Mouse (Mus musculus) spleen, adult 12 weeks (tissue): ENCODE measurements around the gene Dhdh.
A peak's percentile ranks its signal among the peaks of the same experiment; 100 is the strongest.
"Not testable (repeated sequence)": the region's sequence is repeated elsewhere in the genome, so short reads cannot be mapped to it uniquely, and the experiment has no call there.

Source experiments
- DNase-seq: peaks from one replicate; pipeline ENCODE4 v3.0.0; 2022; ENCODE audit warnings: low spot score

The Dhdh gene

DNA sequence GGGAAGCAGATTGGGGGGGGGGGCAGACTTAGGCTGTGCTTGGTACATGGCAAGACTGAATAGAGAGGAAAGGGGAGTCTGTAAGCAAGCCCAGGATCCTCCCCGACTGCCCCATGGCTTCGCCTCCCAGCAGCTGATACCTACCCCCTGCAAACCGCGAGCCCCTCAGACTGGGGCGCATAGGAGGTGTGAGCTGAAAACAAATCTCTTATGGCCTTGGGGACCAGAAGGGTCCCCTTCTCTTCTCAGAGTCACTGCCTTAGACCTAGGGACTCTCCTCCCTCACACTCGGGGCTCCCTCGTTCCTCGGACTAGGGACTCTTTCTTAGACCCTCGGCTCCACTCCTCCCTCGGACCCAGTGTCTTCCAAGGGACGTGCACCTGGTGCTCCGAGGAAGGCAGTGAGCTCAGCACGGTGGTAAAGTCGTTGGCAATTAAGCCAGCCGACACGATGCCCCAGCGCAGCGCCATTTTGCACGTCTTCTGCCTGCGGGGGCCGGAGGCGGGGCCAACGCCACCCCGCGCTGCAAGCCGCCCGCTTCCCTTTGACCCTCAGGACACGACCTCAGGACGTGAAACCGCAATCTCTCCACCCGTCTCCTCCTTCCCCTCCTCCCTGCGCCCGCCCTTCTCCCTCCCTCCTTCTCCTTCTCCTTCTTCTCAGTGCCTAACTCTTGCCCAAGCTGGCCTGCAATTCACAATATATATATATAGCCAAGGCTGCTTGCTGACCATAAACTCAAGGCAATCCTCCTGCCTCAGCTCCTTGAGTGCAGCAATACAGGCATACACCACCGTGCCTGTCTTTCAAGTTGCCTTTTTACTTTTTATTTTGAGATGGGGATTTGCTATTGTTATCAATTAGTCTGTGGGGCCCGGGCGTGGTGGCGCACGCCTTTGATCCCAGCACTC, at the start of gene Dhdh:
Dhdh (minus strand) TSS at position 513 of the 912 bp plus-strand sequence.
- no peak for DNase-seq

GRCm38 (mm10) chr7:45537602-45538001, 49.0 kb upstream of the Dhdh start:
- DNase-seq, result no peak

DNA sequence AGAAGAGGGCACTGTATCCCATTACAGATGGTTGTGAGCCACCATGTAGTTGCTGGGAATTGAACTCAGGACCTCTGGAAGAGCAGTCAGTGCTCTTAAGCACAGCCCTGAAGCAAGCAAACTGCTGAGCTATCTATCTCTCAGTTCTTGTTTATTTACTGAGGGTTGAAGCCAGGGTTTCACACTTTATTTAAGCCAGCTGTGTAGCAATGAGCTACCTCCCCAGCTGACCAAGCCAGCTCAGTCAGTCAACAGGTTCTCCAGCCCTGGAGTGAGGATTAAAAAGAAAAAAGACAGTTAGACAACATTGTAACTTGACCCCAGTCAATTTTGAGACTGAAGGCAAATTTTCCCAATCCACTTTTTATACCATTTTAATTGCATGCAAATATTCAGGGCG, 47.1 kb upstream of the Dhdh start:
- DNase-seq, result no peak

GRCm38 (mm10) chr7:45530643-45531042, 42.0 kb upstream of the Dhdh start:
- no peak for DNase-seq

GRCm38 (mm10) chr7:45529461-45529860, 40.9 kb upstream of the Dhdh start:
- no peak for DNase-seq

DNA sequence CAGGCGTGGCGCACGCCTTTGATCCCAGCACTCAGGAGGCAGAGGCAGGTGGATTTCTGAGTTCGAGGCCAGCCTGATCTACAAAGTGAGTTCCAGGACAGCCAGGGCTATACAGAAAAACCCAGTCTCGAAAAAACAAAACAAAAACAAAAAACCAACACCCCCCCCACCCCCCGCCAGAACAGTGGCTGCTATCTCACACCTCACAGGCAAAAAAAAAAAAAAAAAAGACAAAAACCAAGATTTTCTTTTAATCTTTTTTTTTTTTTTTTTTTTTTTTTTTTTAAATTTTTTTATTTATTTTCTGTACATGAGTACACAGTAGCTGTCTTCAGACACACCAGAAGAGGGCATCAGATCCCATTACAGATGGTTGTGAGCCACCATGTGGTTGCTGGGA, 38.6 kb upstream of the Dhdh start:
- not testable (repeated sequence) for DNase-seq

GRCm38 (mm10) chr7:45526474-45527120, 38.0 kb upstream of the Dhdh start:
- peak; percentile 43 for DNase-seq

DNA sequence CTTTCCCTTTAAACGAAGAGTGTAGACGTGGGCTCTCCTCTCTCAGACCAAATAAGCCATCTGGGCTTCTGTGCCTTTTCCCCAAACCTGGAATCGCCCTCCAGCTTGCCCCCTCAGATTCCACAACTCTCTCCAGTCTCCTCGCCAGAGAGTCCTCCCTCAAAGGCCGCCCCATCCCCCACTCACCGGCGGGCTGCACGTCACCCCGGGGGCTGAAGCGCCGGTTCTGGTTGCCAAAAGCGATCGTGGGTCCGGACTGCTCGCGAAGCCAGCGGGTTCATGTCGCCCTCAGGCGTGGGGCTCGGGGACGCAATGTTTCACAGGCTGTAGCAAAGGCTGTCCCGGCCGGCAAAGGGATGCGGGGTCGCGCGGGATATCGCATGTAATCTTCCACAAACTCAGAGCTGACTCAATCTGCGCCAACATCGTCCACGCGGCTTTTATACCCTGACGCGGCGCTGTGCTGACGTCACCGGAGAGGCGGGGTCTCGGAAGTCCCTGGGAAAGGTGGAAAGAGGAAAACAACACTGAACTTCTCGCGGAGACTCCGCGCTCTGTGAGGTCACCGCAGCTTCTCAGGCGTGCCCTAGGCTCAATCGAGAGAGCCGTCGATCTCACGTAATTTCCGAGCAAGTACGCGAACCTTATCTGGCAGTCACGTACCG, 37.3 kb upstream of the Dhdh start, which contains the start of the genes Ppp1r15a and Plekha4:
Ppp1r15a (minus strand) TSS at position 460 of the 665 bp plus-strand sequence.
Plekha4 (plus strand) TSS at position 522 of the 665 bp plus-strand sequence.
- DNase-seq, result peak; percentile 98

- peak; percentile 82 for DNase-seq
These were observed 36.4 kb upstream of the Dhdh start for GRCm38 (mm10) chr7:45524841-45525621.

- DNase-seq, result no peak
These were observed 35.1 kb upstream of the Dhdh start for GRCm38 (mm10) chr7:45523678-45524170.

DNA sequence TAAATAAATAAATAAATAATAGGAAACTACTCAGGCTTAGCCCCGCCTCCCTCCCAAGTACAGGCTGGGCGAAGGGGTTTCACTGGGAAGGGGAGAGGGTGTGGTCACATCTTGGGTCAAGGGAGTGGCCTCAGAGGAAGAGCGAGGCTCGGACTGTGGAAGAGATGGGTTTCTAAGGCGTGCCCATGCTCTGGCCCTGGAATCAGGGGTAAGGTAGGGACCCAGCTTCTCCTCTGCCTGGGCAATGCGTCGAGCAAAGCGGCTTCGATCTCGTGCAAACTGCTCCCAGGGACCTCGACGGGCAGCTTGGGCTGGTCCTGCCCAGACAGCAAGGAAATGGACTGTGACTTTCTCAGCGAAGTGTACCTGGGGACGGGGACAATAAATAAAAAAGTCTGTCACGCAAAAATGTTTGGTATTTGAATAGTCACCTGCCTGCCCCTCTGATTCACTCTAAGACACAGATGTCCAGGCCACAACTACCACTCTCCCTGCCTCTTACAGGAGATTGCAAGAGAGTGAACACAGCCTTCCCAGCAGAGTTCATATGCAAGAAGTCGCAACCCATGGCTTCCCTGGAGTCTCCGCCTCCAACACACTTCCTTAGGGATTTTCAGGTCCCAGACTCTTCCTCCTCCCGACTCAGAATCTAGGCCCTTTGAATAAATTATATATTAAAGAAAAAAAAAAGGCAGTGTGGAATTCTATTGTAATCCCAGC, 34.5 kb upstream of the Dhdh start:
- peak; percentile 41 for DNase-seq

- DNase-seq, result no peak
These were observed 33.7 kb upstream of the Dhdh start for GRCm38 (mm10) chr7:45522194-45522752.

DNA sequence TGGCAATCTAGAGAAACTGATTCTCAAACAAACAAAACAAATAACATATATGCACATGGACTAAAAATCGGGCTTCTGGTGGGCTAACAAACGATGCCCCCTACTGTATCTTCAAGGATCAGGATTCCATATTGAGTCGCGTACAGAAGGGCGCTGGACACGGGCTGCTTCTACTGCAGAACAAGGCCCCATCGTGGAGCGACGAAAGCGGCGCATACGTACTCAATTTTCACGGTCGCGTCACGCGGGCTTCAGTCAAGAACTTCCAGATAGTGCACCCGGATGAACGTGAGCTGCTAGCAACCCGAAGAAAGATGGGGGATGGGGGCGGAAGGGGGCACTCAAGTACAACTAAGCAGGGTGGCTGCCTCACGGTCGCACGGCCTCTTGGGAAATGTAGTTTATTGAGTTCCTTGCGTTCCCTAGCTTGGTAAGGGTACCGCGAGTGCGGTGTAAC, 33.2 kb upstream of the Dhdh start:
- DNase-seq, result peak; percentile 74

GRCm38 (mm10) chr7:45520605-45521004, 32.0 kb upstream of the Dhdh start:
- no peak for DNase-seq

DNA sequence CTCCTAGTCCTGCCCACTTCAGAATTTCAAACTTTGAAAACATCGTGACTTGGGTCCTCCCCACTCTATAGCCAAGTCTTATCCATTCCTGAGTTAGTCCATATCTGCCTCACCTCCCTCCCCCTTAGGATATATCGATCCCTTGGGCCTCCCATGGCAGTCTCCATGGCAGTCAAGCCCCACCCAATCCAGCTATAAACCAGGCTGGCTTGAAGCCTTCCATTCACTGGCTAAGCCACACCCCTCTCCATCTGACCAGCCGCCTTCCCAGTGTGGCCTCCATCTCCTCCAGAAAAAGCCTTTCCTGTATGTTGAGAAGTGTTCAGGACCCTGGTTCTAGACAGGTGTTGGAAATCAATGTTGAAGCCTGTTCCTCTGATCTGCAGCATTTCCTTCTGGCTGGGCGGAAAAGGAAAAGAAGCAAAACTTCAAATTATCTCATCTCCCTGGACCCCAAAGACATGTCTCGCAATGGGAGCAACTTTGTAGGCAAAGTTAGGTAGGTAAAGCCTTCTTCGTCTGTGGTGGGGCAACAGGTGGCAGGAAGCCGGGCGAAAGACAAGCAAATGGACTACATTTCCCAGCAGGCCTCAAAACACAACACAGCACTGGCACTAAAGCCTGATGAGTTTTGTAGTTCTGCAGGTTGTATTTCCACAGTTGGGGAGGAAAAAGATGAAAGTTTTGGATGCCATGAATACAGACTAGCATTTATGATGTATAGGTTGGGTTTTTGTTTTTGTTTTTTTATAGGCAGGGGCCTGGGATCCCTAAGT, 30.9 kb upstream of the Dhdh start:
- DNase-seq, result no peak

DNA sequence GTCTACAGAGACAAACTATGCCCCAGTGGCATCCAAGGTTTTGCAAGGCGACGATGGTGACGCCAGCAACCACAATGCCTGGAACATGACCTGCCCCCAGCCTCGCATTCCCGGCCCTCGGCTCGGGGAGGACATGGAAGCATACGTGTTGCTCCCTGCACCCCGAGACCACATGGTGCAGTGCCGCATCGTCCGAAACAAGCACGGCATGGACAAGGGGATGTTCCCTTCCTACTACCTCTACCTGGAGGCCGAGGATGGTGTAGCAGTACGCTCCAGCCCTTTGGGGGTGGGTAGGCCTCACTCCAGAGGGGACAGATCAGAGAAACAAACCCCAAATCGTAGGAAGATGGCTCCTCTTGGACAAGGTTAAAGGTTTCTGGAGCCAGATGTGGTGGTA, 30.0 kb upstream of the Dhdh start:
- no peak for DNase-seq

DNA sequence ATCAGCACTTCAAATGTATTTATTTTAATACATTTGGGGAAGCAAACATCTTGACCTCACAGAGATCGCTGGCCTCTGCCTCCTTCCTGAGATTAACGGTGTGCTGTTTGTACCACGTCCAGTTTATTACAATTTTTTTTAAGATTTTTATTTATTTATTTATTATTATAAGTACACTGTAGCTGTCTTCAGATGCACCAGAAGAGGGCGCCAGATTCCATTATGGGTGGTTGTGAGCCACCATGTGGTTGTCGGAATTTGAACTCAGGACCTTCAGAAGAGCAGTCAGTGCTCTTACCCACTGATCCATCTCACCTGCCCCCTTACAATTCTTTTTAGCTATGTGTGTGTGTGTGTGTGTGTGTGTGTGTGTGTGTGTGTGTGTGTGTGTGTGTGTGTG, 28.2 kb upstream of the Dhdh start:
- not testable (repeated sequence) for DNase-seq

DNA sequence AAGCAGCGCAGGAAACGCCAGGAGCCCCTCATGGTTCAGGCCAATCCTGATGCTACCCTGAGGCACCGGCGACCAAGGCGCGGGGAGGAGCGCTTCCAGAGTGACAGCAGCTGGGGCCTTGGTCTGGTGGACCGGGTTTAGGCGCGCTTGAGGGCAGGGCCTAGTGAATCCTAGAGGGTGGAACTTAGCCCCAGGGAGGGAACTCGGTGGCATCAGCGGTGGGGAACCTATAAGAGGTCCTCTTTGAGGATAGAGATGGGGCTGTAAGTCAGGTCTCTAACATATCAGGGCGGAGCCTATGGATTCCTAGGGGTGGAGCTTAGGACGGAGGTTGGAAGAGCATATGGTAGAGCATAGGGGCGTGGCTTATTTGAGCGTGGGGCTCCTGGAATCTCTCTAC, 26.8 kb upstream of the Dhdh start:
- DNase-seq, result peak; percentile 27

GRCm38 (mm10) chr7:45514411-45514810, 25.8 kb upstream of the Dhdh start:
- DNase-seq, result no peak
